Mouse (Mus musculus) thymus, postnatal 14 days (tissue): ENCODE data around the gene Aknad1.

ENCODE experiments used
- DNase-seq: peaks from one replicate; pipeline ENCODE4 v3.0.0; 2021

The Aknad1 gene

DNA sequence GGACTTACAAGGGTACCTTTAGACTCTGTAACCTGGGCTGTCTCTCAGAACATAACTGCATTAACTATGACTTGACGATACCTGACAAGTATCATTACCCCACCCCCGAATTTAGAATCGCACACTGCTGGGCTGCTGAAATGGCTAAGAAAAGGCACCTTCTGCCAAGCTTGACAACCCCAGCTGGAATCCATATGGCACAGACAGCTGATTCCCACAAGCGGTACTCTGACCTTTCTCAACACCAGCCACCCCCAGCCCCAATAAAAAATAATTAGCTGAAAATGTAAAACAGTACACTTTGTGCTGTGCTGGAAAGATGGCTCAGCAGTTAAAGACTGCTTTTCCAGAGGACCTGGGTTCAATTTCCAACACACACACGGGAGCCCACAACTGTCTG lies 49.8 kb downstream of the Aknad1 start:
- DNase-seq, result no peak

DNA sequence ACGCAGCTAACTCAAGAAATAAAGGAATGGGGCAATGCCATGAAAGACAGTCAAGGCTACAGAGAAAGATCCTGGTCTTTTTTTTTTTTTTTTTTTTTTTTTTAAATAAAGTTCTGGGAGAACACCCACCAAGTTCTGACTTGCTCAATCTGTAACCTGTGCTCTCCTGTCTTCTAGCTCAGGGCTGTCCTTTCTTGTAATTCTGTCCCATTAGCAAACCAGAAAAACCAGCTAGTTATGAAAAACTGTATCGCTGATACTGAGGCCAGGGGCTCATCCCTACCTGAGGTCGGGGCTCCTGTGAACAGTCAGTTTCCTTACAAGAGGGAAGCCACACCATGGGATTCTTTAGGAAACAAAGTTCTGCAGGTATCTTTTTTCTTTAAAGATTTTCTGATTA lies 51.0 kb downstream of the Aknad1 start:
- DNase-seq, result no peak

DNA sequence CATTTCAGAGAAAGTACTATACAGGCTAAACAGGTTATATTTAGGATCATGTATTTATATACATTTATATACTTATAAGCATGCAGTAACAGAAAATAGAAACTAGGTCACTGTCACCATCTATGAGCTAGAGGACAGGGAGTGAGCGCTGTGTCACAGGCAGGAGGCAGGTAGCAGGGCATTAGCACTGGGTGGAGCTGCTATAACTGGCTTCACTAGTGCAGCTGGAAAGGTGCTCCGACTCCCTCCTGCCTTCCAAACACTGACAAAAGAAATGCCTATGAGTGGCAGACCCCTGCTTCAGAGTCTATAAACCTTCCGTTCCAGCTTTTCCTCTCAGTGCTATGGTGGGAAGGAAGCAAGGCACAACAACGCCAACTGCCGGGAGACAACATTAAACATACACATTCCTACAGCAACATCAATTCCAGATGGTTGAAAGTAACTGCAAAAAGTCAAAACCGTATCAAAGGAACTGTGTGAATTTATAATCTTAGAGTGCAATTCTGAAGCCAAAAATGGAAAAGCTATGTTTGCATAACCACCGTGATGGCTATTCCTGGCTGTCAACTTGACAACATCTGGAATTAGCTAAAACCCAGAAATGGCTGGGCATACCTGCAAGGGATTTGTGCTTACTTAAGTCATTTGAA lies 51.7 kb downstream of the Aknad1 start:
- no peak for DNase-seq

DNA sequence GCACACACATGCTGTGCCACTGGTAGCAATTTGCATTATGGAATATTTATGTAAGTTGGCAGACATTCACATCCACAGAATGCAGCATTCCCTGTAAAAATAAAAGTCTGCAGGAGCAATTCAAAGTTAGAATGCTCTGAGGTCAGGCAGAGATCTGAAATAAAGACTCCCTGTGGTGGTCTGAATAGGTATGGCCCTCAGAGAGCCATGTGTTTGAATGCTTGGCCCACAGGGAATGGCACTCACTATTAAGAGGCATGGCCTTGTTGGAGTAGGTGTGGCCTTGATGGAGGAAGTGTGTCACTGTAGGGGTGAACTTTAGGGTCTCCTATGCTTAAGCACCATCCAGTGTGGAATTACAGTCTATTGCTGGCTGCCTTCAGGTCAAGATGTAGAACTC lies 53.0 kb downstream of the Aknad1 start:
- DNase-seq, result no peak

- no peak for DNase-seq
These were observed 55.3 kb downstream of the Aknad1 start for GRCm38 (mm10) chr3:108794780-108795179.

GRCm38 (mm10) chr3:108795554-108796299 lies 56.3 kb downstream of the Aknad1 start:
- DNase-seq, result peak; percentile 12

GRCm38 (mm10) chr3:108796386-108796785 lies 56.9 kb downstream of the Aknad1 start:
- no peak for DNase-seq

GRCm38 (mm10) chr3:108797723-108798122 lies 58.3 kb downstream of the Aknad1 start:
- DNase-seq, result no peak

- no peak for DNase-seq
These were observed 58.9 kb downstream of the Aknad1 start for GRCm38 (mm10) chr3:108798375-108798774.

GRCm38 (mm10) chr3:108805622-108806021 lies 66.2 kb downstream of the Aknad1 start:
- no peak for DNase-seq

DNA sequence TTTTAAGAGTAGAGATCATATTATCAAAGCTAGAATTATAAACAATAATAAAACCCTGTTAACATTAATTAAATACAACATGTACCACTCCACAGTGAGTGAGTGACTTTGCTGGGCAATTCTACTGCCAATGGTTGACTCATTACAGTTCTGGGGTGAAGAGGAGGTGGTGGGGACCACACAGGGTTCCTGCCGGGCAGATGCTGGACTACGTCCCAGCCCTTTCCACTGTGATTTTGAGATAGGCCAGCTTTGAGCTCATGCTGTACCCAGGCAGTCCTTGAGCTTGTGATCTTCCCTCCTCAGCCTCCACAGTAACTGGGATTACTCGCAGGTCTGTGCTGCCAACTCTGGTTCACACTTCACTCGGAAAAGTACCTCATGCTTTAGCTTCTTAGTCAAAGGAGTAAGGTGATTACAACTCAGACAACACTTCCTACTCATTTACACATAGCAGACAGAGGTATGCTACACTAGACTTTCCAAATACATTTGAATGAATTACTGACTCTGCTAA lies 71.3 kb downstream of the Aknad1 start:
- no peak for DNase-seq

- DNase-seq, result no peak
These were observed 76.2 kb downstream of the Aknad1 start for GRCm38 (mm10) chr3:108815631-108816030.

DNA sequence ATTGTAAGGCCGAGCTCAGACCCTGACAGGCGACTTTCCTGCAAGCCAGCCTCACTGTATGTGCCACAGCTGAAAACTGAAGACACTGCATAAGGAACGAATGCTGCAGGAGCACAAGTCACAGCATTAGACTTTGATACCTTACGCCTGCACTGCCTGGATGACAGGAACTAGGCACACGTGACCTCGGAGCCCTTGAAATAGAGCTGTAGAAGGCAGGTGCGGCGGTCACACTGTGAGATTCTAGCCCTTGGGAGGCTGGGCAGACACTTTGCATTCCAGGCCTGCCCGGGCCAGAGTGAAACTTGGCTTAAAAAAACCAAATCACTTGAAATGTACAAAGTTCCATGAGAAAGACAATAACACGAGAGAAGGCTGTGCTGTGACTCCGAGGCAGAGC lies 91.0 kb downstream of the Aknad1 start:
- DNase-seq, result peak; percentile 34

DNA sequence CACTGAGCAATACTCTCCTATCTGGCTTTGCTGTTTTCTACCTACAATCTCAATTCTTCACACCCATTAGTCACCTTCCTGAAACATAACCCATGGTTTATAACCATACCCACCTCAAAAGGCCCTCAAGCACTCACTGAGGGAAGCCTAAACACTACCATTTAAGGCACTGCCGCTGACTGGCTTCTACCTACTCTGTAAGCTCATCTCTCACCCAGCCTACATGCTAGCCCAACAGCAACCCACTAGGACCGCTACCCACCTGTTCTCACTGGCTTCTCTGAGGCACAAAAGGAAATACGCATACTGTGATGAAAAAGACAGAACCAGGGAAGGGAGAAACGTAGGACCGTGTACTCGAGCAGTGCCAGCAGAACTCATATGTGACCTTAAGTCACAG lies 92.3 kb downstream of the Aknad1 start:
- no peak for DNase-seq
